Comparison of ENCODE assay signal across 8 mouse cellular contexts in the genomic region with DNA sequence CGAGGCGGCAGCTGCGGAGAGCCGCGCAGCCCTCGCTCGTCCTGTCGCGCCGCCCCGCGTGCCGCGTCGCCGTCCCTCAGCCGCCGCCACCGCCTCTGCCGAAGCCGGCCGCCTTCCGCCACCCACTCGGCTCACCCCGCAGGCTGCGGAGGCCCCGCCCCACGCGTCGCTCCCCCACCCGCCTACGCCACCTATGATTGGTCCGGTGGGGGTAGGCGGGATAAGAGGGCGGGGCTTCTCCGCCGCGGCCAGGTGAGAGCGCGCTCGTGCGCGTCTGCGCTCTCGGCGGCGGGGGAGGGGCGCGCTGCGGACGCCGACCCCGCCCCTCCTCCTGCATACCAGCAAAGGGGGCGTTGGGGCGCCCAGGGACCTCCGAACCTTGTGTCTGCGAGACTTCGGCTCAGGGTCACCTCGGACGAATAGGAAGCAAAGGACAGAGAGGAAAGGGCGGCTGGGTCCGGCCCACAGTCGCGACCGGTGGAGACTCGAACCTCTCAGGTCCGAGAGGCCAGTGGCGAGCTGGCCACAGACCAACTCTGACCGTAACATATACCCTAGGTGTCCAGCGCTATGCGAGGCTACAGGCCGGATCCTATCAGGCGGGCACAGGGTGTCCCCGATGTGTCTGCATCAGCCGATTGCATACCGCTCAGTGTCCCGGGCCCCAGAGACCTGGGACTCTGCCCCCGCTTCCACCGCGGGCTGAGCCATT. TPM values are rescaled to one million over a fixed set of nuclear protein-coding genes. Genes with fewer than 3 reads are reported as not detected.
A peak's percentile ranks its signal among the peaks of the same experiment; 100 is the strongest.
DNase-seq lines count a peak whose midpoint lies in the region; ATAC-seq lines count a peak whose summit lies in the region.

Gene Ppp1r13b, minus strand, starts transcription at position 141 of the 712 bp plus-strand sequence.

- no peaks in the 10 kb centered on the region for H3K9me3 ChIP-seq in hindbrain, embryonic 15.5 days

- H3K27ac ChIP-seq in hindbrain, embryonic 15.5 days (replicated peaks): peak within 1 kb of the TSS; percentile 98

- H3K9ac ChIP-seq in hindbrain, embryonic 15.5 days: peak within 1 kb of the TSS; percentile 95

- DNase-seq in WW6 (ENCODE audit: low read depth, low spot score): peak; percentile 78
- peak; percentile 90 to 96 for DNase-seq in cerebellum, postnatal 36 days
- peak; percentile 86 for DNase-seq in gastrocnemius, adult 18-20 months (ENCODE audit: low spot score)
- peak; percentile 86 to 87 for DNase-seq in layer of hippocampus, postnatal 36 days
- DNase-seq in lung, postnatal 25 days (ENCODE audit: low spot score): peak; percentile 92
- DNase-seq in retina, adult 2 months (ENCODE audit: low read depth, low spot score): peak; percentile 86
- peak; percentile 96 for DNase-seq in thymus, postnatal 25 days

- peaks cover 15% of the 10 kb centered on the region for H3K4me1 ChIP-seq in hindbrain, embryonic 15.5 days (replicated peaks)

- H3K27me3 ChIP-seq in hindbrain, embryonic 15.5 days: no peaks in the 10 kb centered on the region; the same call in 1 of the 2 replicates

- peak; percentile 95 for ATAC-seq in hindbrain, embryonic 15.5 days (ENCODE audit: low FRiP score, low read depth)

- peak within 1 kb of the TSS; percentile 92 for H3K4me3 ChIP-seq in hindbrain, embryonic 15.5 days

- WGBS in hindbrain, embryonic 15.5 days: 1% methylated on average over 77 of the region's 80 CpGs

- H3K36me3 ChIP-seq in hindbrain, embryonic 15.5 days: no peaks in the 10 kb centered on the region

- H3K4me2 ChIP-seq in hindbrain, embryonic 15.5 days: peak within 1 kb of the TSS; percentile 91

RNA-seq across cellular contexts. Expression of gene Ppp1r13b, which starts in this region (rescaled TPM):
- total RNA-seq in gastrocnemius, adult 18-20 months (2021): 1 to 10 TPM; 7.3 to 9.1 TPM
- 34.4 and 37.9 TPM in 2 replicates for polyA plus RNA-seq in hindbrain, embryonic 15.5 days (2015; fragmentation: Nextera tagmentation; extraction: Ambion mirVana)
- 100 to 1,000 TPM in 1 of 2 experiments, 10 to 100 TPM in 1; 92.0 to 104 TPM for total RNA-seq in layer of hippocampus, postnatal 36 days (2021)

Comparison
In these comparisons a context has a peak if more than half of its experiments do, and no peak if none do; other contexts are left out.
1. Peak in every context shown above with its lines: DNase-seq, ATAC-seq, H3K4me3 ChIP-seq and H3K27ac ChIP-seq.
2. RNA of gene Ppp1r13b (total RNA-seq): 92.0 to 104 TPM in layer of hippocampus, postnatal 36 days; 7.3 to 9.1 TPM in gastrocnemius, adult 18-20 months; every median in the first group is over 4 times any median in the second.